Mouse (Mus musculus): ENCODE results near the gene Tmco4. TPM values are rescaled to one million over a fixed set of nuclear protein-coding genes. Genes with fewer than 3 reads are reported as not detected.

Tmco4 gene
- polyA plus RNA-seq, 1 experiment from 2014 or later, result 1.5 TPM

GRCm38 (mm10) chr4:139001433-139001832 is 28.7 kb downstream of the Tmco4 start:
- Histone ChIP-seq H3K4me3 (no peak overlapping the region), H3K27ac (replicated peaks) (no peak overlapping the region), H3K36me3 (no peaks in the 10 kb centered on the region), H3K4me2 (replicated peaks) (no peak overlapping the region), H3K4me1 (no peaks in the 10 kb centered on the region), H3K9me3 (no peaks in the 10 kb centered on the region), H3K9ac (replicated peaks) (no peak overlapping the region), H3K27me3 (no peaks in the 10 kb centered on the region)
- no peak for ATAC-seq (ENCODE audit: low FRiP score, low read depth)
- WGBS, result 31% methylated on average over 6 of the region's 6 CpGs

- Histone ChIP-seq H3K4me3 (no peak overlapping the region), H3K36me3 (no peaks in the 10 kb centered on the region), H3K4me2 (replicated peaks) (no peak overlapping the region), H3K27me3 (no peaks in the 10 kb centered on the region), H3K9ac (replicated peaks) (no peak overlapping the region), H3K9me3 (no peaks in the 10 kb centered on the region), H3K27ac (replicated peaks) (no peak overlapping the region), H3K4me1 (0 out of 2 replicates have a peak, but pooled peaks cover 5% of the 10 kb centered on the region)
- ATAC-seq (ENCODE audit: low FRiP score, low read depth), result no peak
- 65% methylated on average over 8 of the region's 8 CpGs for WGBS
These were observed 31.4 kb downstream of the Tmco4 start for GRCm38 (mm10) chr4:139004067-139004466.

DNA sequence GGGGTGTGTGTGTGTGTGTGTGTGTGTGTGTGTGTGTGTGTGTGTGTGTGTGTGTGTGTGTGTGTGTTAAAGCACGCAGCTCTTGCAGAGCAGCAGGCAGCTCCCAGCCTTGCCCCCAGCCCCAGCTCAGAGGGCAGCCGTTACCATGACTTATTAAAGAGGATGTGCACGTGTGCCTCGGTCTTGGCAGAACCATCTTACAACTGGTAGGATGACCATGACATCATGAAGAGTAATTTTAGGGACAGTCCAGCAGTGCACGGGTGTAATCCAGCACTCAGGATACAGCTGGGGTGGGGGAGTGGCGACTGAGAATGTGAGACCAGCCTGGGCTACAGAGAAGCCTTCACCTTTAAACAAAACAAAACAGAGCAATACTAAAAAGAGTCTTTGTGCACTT is 32.5 kb downstream of the Tmco4 start:
- H3K27ac ChIP-seq (replicated peaks), result no peak overlapping the region
- H3K36me3 ChIP-seq, result no peaks in the 10 kb centered on the region
- WGBS, result 57% methylated on average over 5 of the region's 6 CpGs

GRCm38 (mm10) chr4:139007353-139007752 is 34.7 kb downstream of the Tmco4 start:
- no peak overlapping the region for H3K9ac ChIP-seq (replicated peaks)
- no peaks in the 10 kb centered on the region for H3K27me3 ChIP-seq
- H3K27ac ChIP-seq (replicated peaks), result no peak overlapping the region
- no peak overlapping the region for H3K4me2 ChIP-seq (replicated peaks)
- no peaks in the 10 kb centered on the region for H3K36me3 ChIP-seq
- no peak for ATAC-seq (ENCODE audit: low FRiP score, low read depth)
- no peaks in the 10 kb centered on the region for H3K9me3 ChIP-seq
- H3K4me1 ChIP-seq, result 0 out of 2 replicates have a peak, but pooled peaks cover 5% of the 10 kb centered on the region
- no peak overlapping the region for H3K4me3 ChIP-seq
- 95% methylated on average over 3 of the region's 3 CpGs for WGBS

More for the DNA sequence above, 32.5 kb downstream of the Tmco4 start:
- no peaks in the 10 kb centered on the region for H3K9me3 ChIP-seq
- no peak overlapping the region for H3K4me3 ChIP-seq
- no peaks in the 10 kb centered on the region for H3K27me3 ChIP-seq
- H3K9ac ChIP-seq (replicated peaks), result no peak overlapping the region; the same call in 1 of the 2 replicates
- no peak overlapping the region for H3K4me2 ChIP-seq (replicated peaks)
- no peak for ATAC-seq (ENCODE audit: low FRiP score, low read depth)
- H3K4me1 ChIP-seq, result 0 out of 2 replicates have a peak, but pooled peaks cover 5% of the 10 kb centered on the region

GRCm38 (mm10) chr4:139007981-139008536 is 35.4 kb downstream of the Tmco4 start:
- Histone ChIP-seq H3K4me1 (0 out of 2 replicates have a peak, but pooled peaks cover 5% of the 10 kb centered on the region), H3K27me3 (no peaks in the 10 kb centered on the region), H3K9me3 (no peaks in the 10 kb centered on the region), H3K36me3 (no peaks in the 10 kb centered on the region), H3K4me2 (replicated peaks) (no peak overlapping the region), H3K4me3 (no peak overlapping the region), H3K9ac (replicated peaks) (no peak overlapping the region), H3K27ac (replicated peaks) (no peak overlapping the region)
- 61% methylated on average over 6 of the region's 6 CpGs for WGBS
- no peak for ATAC-seq (ENCODE audit: low FRiP score, low read depth)

GRCm38 (mm10) chr4:139011201-139011702 is 38.6 kb downstream of the Tmco4 start:
- Histone ChIP-seq H3K36me3 (no peaks in the 10 kb centered on the region), H3K4me3 (no peak overlapping the region), H3K9ac (replicated peaks) (no peak overlapping the region), H3K4me1 (0 out of 2 replicates have a peak, but pooled peaks cover 5% of the 10 kb centered on the region), H3K27ac (replicated peaks) (no peak overlapping the region), H3K27me3 (no peaks in the 10 kb centered on the region), H3K9me3 (0 out of 2 replicates have a peak, but pooled peaks cover 3% of the 10 kb centered on the region), H3K4me2 (replicated peaks) (no peak overlapping the region)
- no peak for ATAC-seq (ENCODE audit: low FRiP score, low read depth)
- 93% methylated on average over 13 of the region's 13 CpGs for WGBS

DNA sequence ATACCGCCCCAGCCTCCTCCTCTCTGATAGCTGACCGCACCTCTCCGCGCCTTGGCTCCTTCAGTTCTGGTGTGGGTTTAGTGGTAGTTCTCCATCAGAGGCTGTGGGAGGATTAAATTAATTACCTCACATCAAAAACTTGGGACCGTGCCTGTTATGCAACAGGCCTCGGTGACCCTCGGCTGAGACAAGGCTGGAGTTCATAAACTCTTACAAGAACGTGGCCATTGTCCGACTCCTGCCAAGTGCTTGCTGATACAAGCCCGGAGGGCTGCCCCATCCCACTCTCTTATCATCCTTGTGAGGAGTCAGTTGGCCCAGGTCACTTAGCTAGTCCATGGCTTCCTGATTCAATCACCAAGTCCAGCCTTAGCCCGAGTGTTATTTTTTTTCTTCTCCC is 40.6 kb downstream of the Tmco4 start:
- H3K4me1 ChIP-seq, result 0 out of 2 replicates have a peak, but pooled peaks cover under 1% of the 10 kb centered on the region
- no peaks in the 10 kb centered on the region for H3K36me3 ChIP-seq
- 0 out of 2 replicates have a peak, but pooled peaks cover 3% of the 10 kb centered on the region for H3K9me3 ChIP-seq
- no peak overlapping the region for H3K4me3 ChIP-seq
- no peaks in the 10 kb centered on the region for H3K27me3 ChIP-seq
- H3K4me2 ChIP-seq (replicated peaks), result no peak overlapping the region
- ATAC-seq (ENCODE audit: low FRiP score, low read depth), result no peak
- WGBS, result 89% methylated on average over 11 of the region's 11 CpGs
- no peak overlapping the region for H3K27ac ChIP-seq (replicated peaks)
- H3K9ac ChIP-seq (replicated peaks), result no peak overlapping the region

GRCm38 (mm10) chr4:139014793-139015192 is 42.1 kb downstream of the Tmco4 start:
- Histone ChIP-seq H3K4me2 (replicated peaks) (no peak overlapping the region), H3K36me3 (no peaks in the 10 kb centered on the region), H3K9ac (replicated peaks) (no peak overlapping the region), H3K9me3 (0 out of 2 replicates have a peak, but pooled peaks cover 3% of the 10 kb centered on the region), H3K27me3 (no peaks in the 10 kb centered on the region), H3K27ac (replicated peaks) (no peak overlapping the region), H3K4me3 (no peak overlapping the region), H3K4me1 (peaks cover 3% of the 10 kb centered on the region; the same call in 1 of the 2 replicates)
- 78% methylated on average over 6 of the region's 6 CpGs for WGBS
- ATAC-seq (ENCODE audit: low FRiP score, low read depth), result no peak

GRCm38 (mm10) chr4:139018388-139018787 is 45.7 kb downstream of the Tmco4 start:
- Histone ChIP-seq H3K27ac (replicated peaks) (no peak overlapping the region), H3K9me3 (0 out of 2 replicates have a peak, but pooled peaks cover 3% of the 10 kb centered on the region), H3K9ac (replicated peaks) (no peak overlapping the region), H3K4me3 (no peak overlapping the region), H3K4me2 (replicated peaks) (no peak overlapping the region), H3K36me3 (no peaks in the 10 kb centered on the region), H3K27me3 (no peaks in the 10 kb centered on the region), H3K4me1 (peaks cover 3% of the 10 kb centered on the region; the same call in 1 of the 2 replicates)
- ATAC-seq (ENCODE audit: low FRiP score, low read depth), result no peak
- 92% methylated on average over 14 of the region's 14 CpGs for WGBS

DNA sequence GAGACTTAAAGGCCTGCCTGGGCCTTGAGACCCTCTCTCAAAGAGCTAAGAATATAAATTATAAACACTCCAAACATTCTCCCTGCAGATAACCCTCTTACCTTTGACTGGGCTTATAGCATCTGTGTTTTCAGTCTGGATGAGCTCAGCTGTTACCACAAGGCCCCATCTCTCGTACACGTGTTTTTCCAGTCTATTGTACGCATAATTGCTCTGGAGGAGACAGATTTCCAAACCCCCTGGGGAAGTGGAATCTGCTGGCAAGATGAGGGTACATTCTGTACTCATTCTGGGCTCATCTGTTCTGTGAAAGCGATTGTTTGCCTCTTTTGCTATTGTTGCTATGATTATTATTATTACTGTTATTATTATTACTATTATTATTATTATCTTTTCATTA is 46.3 kb downstream of the Tmco4 start:
- Histone ChIP-seq H3K9me3 (0 out of 2 replicates have a peak, but pooled peaks cover 3% of the 10 kb centered on the region), H3K4me2 (replicated peaks) (no peak overlapping the region), H3K9ac (replicated peaks) (no peak overlapping the region), H3K4me1 (peaks cover 3% of the 10 kb centered on the region; the same call in 1 of the 2 replicates), H3K36me3 (no peaks in the 10 kb centered on the region), H3K27ac (replicated peaks) (no peak overlapping the region), H3K4me3 (no peak overlapping the region), H3K27me3 (no peaks in the 10 kb centered on the region)
- no peak for ATAC-seq (ENCODE audit: low FRiP score, low read depth)
- WGBS, result 62% methylated on average over 4 of the region's 4 CpGs

DNA sequence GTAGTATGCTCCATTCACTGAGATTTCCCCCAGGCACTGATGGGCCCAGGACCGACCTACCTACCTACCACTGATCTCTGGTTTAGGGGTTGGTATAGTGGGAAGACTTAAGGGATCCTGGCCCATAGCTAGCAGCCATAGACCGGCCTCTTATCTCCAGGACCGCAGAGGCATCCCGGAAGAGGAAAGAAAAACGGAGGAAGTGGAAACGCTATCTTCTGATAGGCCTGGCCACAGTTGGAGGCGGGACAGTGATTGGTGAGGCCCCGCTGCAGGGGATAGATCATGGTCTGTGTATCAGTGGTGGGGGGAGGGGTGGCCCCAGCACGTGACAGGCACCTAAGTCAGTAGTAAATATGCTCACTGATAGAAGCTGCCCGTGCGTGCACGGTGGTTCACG is 46.7 kb downstream of the Tmco4 start:
- Histone ChIP-seq H3K27ac (replicated peaks) (no peak overlapping the region), H3K4me2 (replicated peaks) (no peak overlapping the region), H3K4me3 (no peak overlapping the region), H3K36me3 (no peaks in the 10 kb centered on the region), H3K27me3 (no peaks in the 10 kb centered on the region), H3K9ac (replicated peaks) (no peak overlapping the region), H3K9me3 (0 out of 2 replicates have a peak, but pooled peaks cover 3% of the 10 kb centered on the region), H3K4me1 (peaks cover 8% of the 10 kb centered on the region; the same call in 1 of the 2 replicates)
- 76% methylated on average over 13 of the region's 13 CpGs for WGBS
- ATAC-seq (ENCODE audit: low FRiP score, low read depth), result no peak

DNA sequence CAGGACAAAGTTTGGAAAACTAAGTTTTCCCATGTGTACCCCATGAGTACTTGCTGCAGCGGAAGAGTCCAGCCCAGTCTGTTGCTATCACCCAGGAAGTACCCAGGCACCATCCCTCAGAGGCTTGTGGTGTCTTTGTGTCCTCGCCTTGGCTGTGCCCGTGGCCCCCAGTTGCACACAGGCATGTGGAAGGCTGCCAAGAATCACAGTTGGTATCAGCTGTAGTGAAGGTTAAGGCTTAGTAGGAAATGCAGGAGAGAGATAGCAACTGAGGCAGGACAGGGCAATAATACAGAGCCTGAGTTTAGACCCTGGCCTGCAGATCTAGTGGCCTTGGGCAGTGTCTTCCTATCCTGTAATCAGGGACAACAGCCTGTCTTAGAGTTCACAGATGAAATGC is 47.7 kb downstream of the Tmco4 start:
- H3K4me2 ChIP-seq (replicated peaks), result no peak overlapping the region
- ATAC-seq (ENCODE audit: low FRiP score, low read depth), result no peak
- H3K27me3 ChIP-seq, result no peaks in the 10 kb centered on the region
- no peak overlapping the region for H3K9ac ChIP-seq (replicated peaks)
- no peak overlapping the region for H3K27ac ChIP-seq (replicated peaks)
- no peaks in the 10 kb centered on the region for H3K36me3 ChIP-seq
- peaks cover 12% of the 10 kb centered on the region for H3K4me1 ChIP-seq
- 91% methylated on average over 3 of the region's 3 CpGs for WGBS
- H3K9me3 ChIP-seq, result no peaks in the 10 kb centered on the region
- no peak overlapping the region for H3K4me3 ChIP-seq

All from midbrain, embryonic 12.5 days (tissue).